Mouse (Mus musculus) intestine, embryonic 14.5 days (tissue): Measurements from ENCODE around the gene Ager. TPM values are rescaled to one million over a fixed set of nuclear protein-coding genes. Genes with fewer than 3 reads are reported as not detected.

ENCODE experiments used
- ATAC-seq: fragments of 200-750 bp; cut with Nextera tagmentation; replicated peaks from 2 replicates; pipeline ENCODE4 v1.8.0; 2017; ENCODE audit warnings: low read depth, moderate number of reproducible peaks, moderate TSS enrichment, moderate library complexity; ENCODE audit not compliant: low FRiP score, low TSS enrichment
- DNase-seq: peaks from one replicate; pipeline ENCODE4 v3.0.0-alpha.2; 2018; ENCODE audit warnings: low spot score
- H3K27ac ChIP-seq: fragments of 300-500 bp; sonication (generic); 2 replicates; pipeline ENCODE4 v1.5.1; 2014; ENCODE audit warnings: low read depth, mild to moderate bottlenecking, control low read depth
- H3K27me3 ChIP-seq: fragments of 300-500 bp; sonication (generic); replicated peaks from 2 replicates; pipeline ENCODE4 v1.6.1; 2014; ENCODE audit warnings: low read length, control low read depth; ENCODE audit not compliant: control insufficient read depth, insufficient read depth
- H3K36me3 ChIP-seq: fragments of 300-500 bp; sonication (generic); 2 replicates; pipeline ENCODE4 v1.6.1; 2014; ENCODE audit warnings: low read length, control low read depth; ENCODE audit not compliant: control insufficient read depth, insufficient read depth
- H3K4me1 ChIP-seq: fragments of 300-500 bp; sonication (generic); replicated peaks from 2 replicates; pipeline ENCODE4 v1.6.1; 2014; ENCODE audit warnings: low read length, control low read depth, mixed read lengths; ENCODE audit not compliant: control insufficient read depth, insufficient read depth
- H3K4me2 ChIP-seq: fragments of 300-500 bp; sonication (generic); 2 replicates; pipeline ENCODE4 v1.6.1; 2014; ENCODE audit warnings: low read length
- H3K4me3 ChIP-seq: fragments of 300-500 bp; sonication (generic); 2 replicates; pipeline ENCODE4 v1.5.1; 2014; ENCODE audit warnings: low read depth, low read length, control low read depth, mixed read lengths
- H3K9ac ChIP-seq: fragments of 300-500 bp; sonication (generic); 2 replicates; pipeline ENCODE4 v1.6.1; 2014; ENCODE audit warnings: mild to moderate bottlenecking, low read length
- H3K9me3 ChIP-seq: fragments of 300-500 bp; sonication (generic); 2 replicates; pipeline ENCODE4 v1.6.1; 2016; ENCODE audit warnings: low read length, control low read depth; ENCODE audit not compliant: control insufficient read depth
- WGBS: fragments of 180-500 bp; shearing (Covaris S2); extraction: QIAGEN DNeasy Blood & Tissue Kit; methylation state at CpG from one replicate; pipeline ENCODE4 v1.1.7; 2014; 5-methylcytosine and 5-hydroxymethylcytosine counted together
- polyA plus RNA-seq: library from polyadenylated mRNA; unstranded; fragments of >200 nt; fragmentation: Nextera tagmentation; extraction: Ambion mirVana; gene quantifications from 2 replicates; pipeline ENCODE4 v1.2.1, GENCODE M21; 2014

Ager gene
- polyA plus RNA-seq, 1 experiment from 2014 or later, result 2.3 TPM

GRCm38 (mm10) chr17:34618999-34619398 lies 21.3 kb downstream of the Ager start:
- H3K4me1 ChIP-seq, result no peaks in the 10 kb centered on the region
- H3K27me3 ChIP-seq, result no peaks in the 10 kb centered on the region
- 22% methylated on average over 6 of the region's 6 CpGs for WGBS
- DNase-seq (peak; percentile 79), ATAC-seq (no peak)
- H3K4me3 ChIP-seq, result no peak overlapping the region
- H3K27ac ChIP-seq, result no peak overlapping the region
- H3K36me3 ChIP-seq, result peaks cover 67% of the 10 kb centered on the region
- H3K9ac ChIP-seq, result no peak overlapping the region
- no peaks in the 10 kb centered on the region for H3K9me3 ChIP-seq
- no peak overlapping the region for H3K4me2 ChIP-seq

- Histone ChIP-seq H3K9me3 (no peaks in the 10 kb centered on the region), H3K27me3 (no peaks in the 10 kb centered on the region), H3K9ac (no peak overlapping the region), H3K4me1 (peaks cover under 1% of the 10 kb centered on the region; the same call in 1 of the 2 replicates), H3K4me3 (no peak overlapping the region), H3K27ac (no peak overlapping the region), H3K36me3 (peaks cover 55% of the 10 kb centered on the region), H3K4me2 (no peak overlapping the region)
- no peak for ATAC-seq
- 80% methylated on average over 8 of the region's 8 CpGs for WGBS
- no peak for DNase-seq
Observed at GRCm38 (mm10) chr17:34621006-34621405, 23.3 kb downstream of the Ager start.

GRCm38 (mm10) chr17:34623161-34623560 lies 25.5 kb downstream of the Ager start:
- DNase-seq (no peak), ATAC-seq (no peak)
- H3K9me3 ChIP-seq, result no peaks in the 10 kb centered on the region
- H3K4me2 ChIP-seq, result no peak overlapping the region
- H3K27ac ChIP-seq, result no peak overlapping the region
- no peak overlapping the region for H3K4me3 ChIP-seq
- H3K36me3 ChIP-seq, result peaks cover 43% of the 10 kb centered on the region
- 81% methylated on average over 9 of the region's 9 CpGs for WGBS
- no peaks in the 10 kb centered on the region for H3K27me3 ChIP-seq
- H3K4me1 ChIP-seq, result peaks cover 8% of the 10 kb centered on the region
- H3K9ac ChIP-seq, result no peak overlapping the region

- Histone ChIP-seq H3K9ac (no peak overlapping the region), H3K4me2 (no peak overlapping the region), H3K27ac (no peak overlapping the region), H3K4me1 (peaks cover 25% of the 10 kb centered on the region), H3K27me3 (peaks cover 7% of the 10 kb centered on the region), H3K36me3 (peaks cover 35% of the 10 kb centered on the region), H3K9me3 (no peaks in the 10 kb centered on the region), H3K4me3 (no peak overlapping the region)
- WGBS, result 87% methylated on average over 3 of the region's 3 CpGs
- ATAC-seq (no peak), DNase-seq (no peak)
Observed at GRCm38 (mm10) chr17:34624981-34625380, 27.3 kb downstream of the Ager start.

DNA sequence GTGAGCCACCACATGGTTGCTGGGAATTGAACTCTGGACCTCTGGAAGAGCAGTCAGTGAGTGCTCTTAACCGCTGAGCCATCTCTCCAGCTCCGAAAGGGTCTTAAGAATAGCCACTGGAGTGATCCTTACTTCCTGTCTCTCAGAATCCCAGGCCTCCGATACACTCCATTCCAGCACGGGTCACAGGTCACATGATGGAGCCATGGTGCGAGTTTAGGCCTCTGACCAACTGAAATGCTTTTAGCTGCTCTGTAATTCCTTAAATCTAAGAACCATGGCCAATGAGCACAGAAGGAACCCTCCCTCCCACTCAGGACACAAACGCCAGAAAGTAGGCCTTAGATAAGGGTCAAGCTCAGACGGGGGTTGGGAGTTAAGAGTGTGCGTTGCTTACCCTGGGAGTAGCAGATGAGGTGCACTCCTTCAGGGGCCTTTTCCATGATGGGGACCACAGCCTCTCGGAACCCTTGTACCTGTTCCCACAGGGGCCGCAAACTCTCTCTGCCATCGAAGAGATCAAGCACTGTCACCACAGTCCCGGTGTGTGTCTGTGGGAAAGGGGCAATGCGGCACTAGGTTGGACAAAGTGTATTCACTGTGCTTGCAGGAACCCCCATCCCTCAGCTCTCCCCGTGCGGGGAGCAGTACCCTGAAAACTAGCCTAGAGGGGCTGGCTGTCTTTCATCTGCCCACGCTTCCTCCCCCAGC lies 28.6 kb downstream of the Ager start:
- DNase-seq, result no peak
- Histone ChIP-seq H3K4me3 (peak overlapping the region; percentile 71), H3K27me3 (peaks cover 20% of the 10 kb centered on the region), H3K4me2 (peak overlapping the region; percentile 76), H3K9me3 (no peaks in the 10 kb centered on the region), H3K9ac (peak overlapping the region; percentile 51), H3K27ac (peak overlapping the region; percentile 95), H3K36me3 (peaks cover 27% of the 10 kb centered on the region), H3K4me1 (peaks cover 34% of the 10 kb centered on the region)
- no peak for ATAC-seq
- 51% methylated on average over 16 of the region's 16 CpGs for WGBS

DNA sequence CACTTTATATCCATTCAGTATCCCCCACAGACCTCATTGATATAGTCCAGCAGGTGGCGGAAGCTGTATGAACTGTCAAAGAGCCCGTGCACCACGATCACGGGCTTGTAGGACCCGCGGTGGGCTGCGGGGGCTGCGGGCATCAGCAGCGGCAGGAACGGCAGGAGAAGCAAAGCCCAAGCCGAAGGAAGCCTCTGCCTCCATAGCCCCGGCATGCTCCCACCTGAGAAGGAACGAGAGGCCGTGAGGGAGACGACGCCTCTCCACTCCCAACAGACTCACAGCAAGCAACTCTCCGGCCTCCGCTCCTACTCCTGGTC lies 29.1 kb downstream of the Ager start:
- peaks cover 39% of the 10 kb centered on the region for H3K4me1 ChIP-seq
- H3K4me3 ChIP-seq, result peak overlapping the region; percentile 71
- H3K9me3 ChIP-seq, result no peaks in the 10 kb centered on the region
- peak; percentile 43; the same call in 1 of the 2 replicates for ATAC-seq
- H3K9ac ChIP-seq, result peak overlapping the region; percentile 51
- WGBS, result under 1% methylated on average over 18 of the region's 18 CpGs
- no peak for DNase-seq
- H3K27ac ChIP-seq, result peak overlapping the region; percentile 95
- peaks cover 25% of the 10 kb centered on the region for H3K36me3 ChIP-seq
- peak overlapping the region; percentile 76 for H3K4me2 ChIP-seq
- peaks cover 25% of the 10 kb centered on the region for H3K27me3 ChIP-seq

- WGBS, result under 1% methylated on average over 41 of the region's 45 CpGs
- Histone ChIP-seq H3K4me2 (peak overlapping the region; percentile 76), H3K9me3 (no peaks in the 10 kb centered on the region), H3K4me3 (peak overlapping the region; percentile 71), H3K36me3 (peaks cover 19% of the 10 kb centered on the region), H3K9ac (peak overlapping the region; percentile 70), H3K27ac (peak overlapping the region; percentile 95), H3K4me1 (peaks cover 45% of the 10 kb centered on the region), H3K27me3 (peaks cover 31% of the 10 kb centered on the region)
- DNase-seq (peak; percentile 93), ATAC-seq (peak; percentile 73)
Observed at GRCm38 (mm10) chr17:34627093-34627942, 29.7 kb downstream of the Ager start.

GRCm38 (mm10) chr17:34627943-34628643 lies 30.4 kb downstream of the Ager start, which contains the start of gene Ppt2:
Ppt2 (minus strand) TSS chr17:34628510.
- Histone ChIP-seq H3K4me2 (peak within 1 kb of the TSS; percentile 76), H3K9ac (peak within 1 kb of the TSS; percentile 70), H3K27ac (peak within 1 kb of the TSS; percentile 95), H3K4me1 (peaks cover 45% of the 10 kb centered on the region), H3K4me3 (peak within 1 kb of the TSS; percentile 71), H3K36me3 (peaks cover 11% of the 10 kb centered on the region), H3K9me3 (no peaks in the 10 kb centered on the region), H3K27me3 (peaks cover 36% of the 10 kb centered on the region)
- ATAC-seq (0 out of 2 replicates have a peak, but pooled peaks have one; percentile 12), DNase-seq (peak; percentile 85)
- WGBS, result 2% methylated on average over 29 of the region's 29 CpGs
